Mouse (Mus musculus) kidney, adult 2 months (tissue): ENCODE results near the gene Gpx4. TPM values are rescaled to one million over a fixed set of nuclear protein-coding genes. Genes with fewer than 3 reads are reported as not detected.

ENCODE experiments used
- DNase-seq: peaks from one replicate; pipeline ENCODE4 v3.0.0; 2021
- H3K27ac ChIP-seq: fragments of 200-500 bp; 2 replicates; pipeline ENCODE4 v1.5.1; 2012; ENCODE audit warnings: low read depth, low read length, control low read depth, inconsistent platforms; ENCODE audit not compliant: insufficient read depth
- H3K27me3 ChIP-seq: fragments of 200-500 bp; replicated peaks from 2 replicates; pipeline ENCODE4 v1.6.1; 2012; ENCODE audit warnings: mild to moderate bottlenecking, moderate library complexity, low read length, inconsistent platforms; ENCODE audit not compliant: control insufficient read depth, insufficient read depth
- H3K36me3 ChIP-seq: fragments of 200-500 bp; 2 replicates; pipeline ENCODE4 v1.6.1; 2012; ENCODE audit warnings: mild to moderate bottlenecking, moderate library complexity, low read length, inconsistent platforms; ENCODE audit not compliant: control insufficient read depth, insufficient read depth
- H3K4me1 ChIP-seq: fragments of 200-500 bp; 2 replicates; pipeline ENCODE4 v1.6.1; 2011; ENCODE audit warnings: low read length; ENCODE audit not compliant: control insufficient read depth, insufficient read depth
- H3K4me3 ChIP-seq: fragments of 200-500 bp; 2 replicates; pipeline ENCODE4 v1.5.1; 2011; ENCODE audit warnings: mild to moderate bottlenecking, low read depth, low read length, control low read depth; ENCODE audit not compliant: insufficient read depth
- CTCF ChIP-seq: fragments of 200-500 bp; conservative IDR thresholded peaks from 2 replicates; pipeline ENCODE4 v1.5.1; 2011; ENCODE audit warnings: low read depth, mild to moderate bottlenecking, control low read depth, low read length, moderate library complexity, mixed read lengths; ENCODE audit not compliant: insufficient read depth, insufficient read length
- POLR2A ChIP-seq: fragments of 200-500 bp; IDR thresholded peaks from one replicate; pipeline ENCODE4 v1.6.1; 2011; ENCODE audit warnings: low read depth, low read length, control low read depth
- WGBS: fragments of 180-500 bp; shearing (Covaris S2); methylation state at CpG from one replicate; pipeline ENCODE4 v1.1.7; 2018; 5-methylcytosine and 5-hydroxymethylcytosine counted together
- polyA plus RNA-seq: library from polyadenylated mRNA; depleted of rRNA; stranded (reverse); fragments of >200 nt; gene quantifications from 2 replicates; pipeline ENCODE4 v1.2.3, GENCODE M21; 2012

The Gpx4 gene
- polyA plus RNA-seq, 1 experiment, result 1,431 TPM

DNA sequence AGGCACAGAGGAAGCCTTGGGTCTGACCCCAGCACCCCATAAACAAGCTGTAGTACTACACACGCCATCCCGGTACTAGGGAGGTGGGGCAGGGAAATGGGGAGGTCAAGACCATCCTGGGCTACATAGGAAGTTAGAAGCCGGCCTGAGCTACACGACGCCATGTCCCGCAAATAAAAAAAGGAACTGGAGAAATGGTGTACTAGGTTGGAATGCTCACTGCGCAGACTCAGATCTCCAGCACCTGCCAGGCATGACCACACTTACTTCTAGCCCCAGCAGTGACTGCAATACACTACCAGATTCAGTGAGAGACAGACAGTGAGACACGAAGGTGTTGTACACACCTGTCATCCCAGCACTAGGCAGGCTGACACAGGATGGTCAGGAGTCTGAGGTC, 40.5 kb downstream of the Gpx4 start:
- TF ChIP-seq POLR2A (no peak), CTCF (no peak)
- Histone ChIP-seq H3K27ac (no peak overlapping the region), H3K4me1 (peaks cover 16% of the 10 kb centered on the region), H3K36me3 (no peaks in the 10 kb centered on the region), H3K27me3 (no peaks in the 10 kb centered on the region), H3K4me3 (no peak overlapping the region)
- 84% methylated on average over 8 of the region's 8 CpGs for WGBS
- DNase-seq, result no peak

DNA sequence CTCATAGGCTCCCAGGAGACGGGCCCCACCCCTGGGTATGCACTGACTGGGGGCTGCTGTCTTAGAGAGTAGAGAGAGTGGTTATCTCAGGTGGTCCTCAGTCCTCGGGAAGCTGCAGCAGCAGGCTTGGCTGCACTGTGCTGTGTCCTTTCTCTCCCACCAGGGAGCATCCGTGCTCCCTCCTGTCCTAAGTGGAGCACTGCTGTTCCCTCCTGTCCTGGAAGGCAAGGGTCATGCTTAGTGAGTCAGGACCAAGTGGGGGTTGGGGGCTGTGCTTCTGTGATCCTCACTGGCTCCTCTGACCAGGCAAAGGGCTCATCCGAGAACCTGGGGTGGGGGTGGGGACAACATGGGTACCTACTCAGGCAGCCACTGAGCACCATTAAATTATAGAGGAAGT, 42.2 kb downstream of the Gpx4 start:
- Histone ChIP-seq H3K27ac (no peak overlapping the region), H3K4me1 (peaks cover 30% of the 10 kb centered on the region), H3K27me3 (no peaks in the 10 kb centered on the region), H3K36me3 (no peaks in the 10 kb centered on the region), H3K4me3 (no peak overlapping the region)
- peak; percentile 66 for DNase-seq
- WGBS, result 62% methylated on average over 4 of the region's 4 CpGs
- no peak for TF ChIP-seq POLR2A
- peak; percentile 62 for TF ChIP-seq CTCF

DNA sequence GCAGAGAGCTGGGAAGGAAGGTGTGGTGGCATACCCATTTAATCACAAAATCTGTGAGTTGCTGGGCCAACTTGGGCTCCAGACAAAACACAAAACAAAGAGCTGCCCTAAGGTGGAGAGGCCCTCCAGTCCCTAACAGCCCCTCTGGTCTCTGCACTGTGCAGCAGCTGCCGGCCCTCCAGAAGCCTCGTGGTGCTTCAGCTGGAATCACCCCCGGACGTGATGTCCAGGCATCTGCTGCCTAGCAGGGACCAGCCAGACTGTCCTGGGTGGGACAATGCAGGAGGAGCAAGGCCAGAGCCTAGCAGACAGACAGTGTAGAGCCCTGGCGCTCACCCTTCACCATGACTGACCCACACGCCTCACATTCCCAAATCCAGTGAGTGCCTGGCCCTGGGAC, 44.6 kb downstream of the Gpx4 start:
- Histone ChIP-seq H3K27ac (no peak overlapping the region), H3K27me3 (no peaks in the 10 kb centered on the region), H3K4me1 (peaks cover 44% of the 10 kb centered on the region), H3K36me3 (no peaks in the 10 kb centered on the region), H3K4me3 (no peak overlapping the region)
- no peak for DNase-seq
- 92% methylated on average over 6 of the region's 6 CpGs for WGBS
- TF ChIP-seq CTCF, result no peak
- no peak for TF ChIP-seq POLR2A

DNA sequence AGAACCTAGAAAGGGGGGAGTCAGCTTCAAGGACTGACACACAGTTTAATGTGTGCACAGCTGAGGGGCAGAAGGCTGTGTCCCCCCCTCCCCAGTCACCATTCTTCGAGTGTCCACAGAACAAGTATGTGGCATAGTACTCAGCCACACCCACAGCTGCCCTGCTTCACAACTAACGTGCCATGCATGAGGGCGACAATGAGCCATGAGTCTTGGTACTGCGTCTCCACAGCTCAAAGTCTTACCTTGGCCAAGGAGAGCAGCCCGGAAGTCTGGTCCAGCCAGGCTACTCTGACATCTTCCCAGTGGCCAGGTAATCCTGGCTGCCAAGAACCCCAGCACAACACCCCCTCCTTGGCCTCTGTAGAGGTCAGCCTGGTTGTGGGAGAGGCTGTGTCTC, 45.7 kb downstream of the Gpx4 start:
- TF ChIP-seq CTCF (no peak), POLR2A (no peak)
- Histone ChIP-seq H3K27ac (peak overlapping the region; percentile 9), H3K27me3 (no peaks in the 10 kb centered on the region), H3K4me3 (no peak overlapping the region), H3K4me1 (peaks cover 50% of the 10 kb centered on the region), H3K36me3 (no peaks in the 10 kb centered on the region)
- WGBS, result 35% methylated on average over 5 of the region's 5 CpGs
- peak; percentile 50 for DNase-seq

DNA sequence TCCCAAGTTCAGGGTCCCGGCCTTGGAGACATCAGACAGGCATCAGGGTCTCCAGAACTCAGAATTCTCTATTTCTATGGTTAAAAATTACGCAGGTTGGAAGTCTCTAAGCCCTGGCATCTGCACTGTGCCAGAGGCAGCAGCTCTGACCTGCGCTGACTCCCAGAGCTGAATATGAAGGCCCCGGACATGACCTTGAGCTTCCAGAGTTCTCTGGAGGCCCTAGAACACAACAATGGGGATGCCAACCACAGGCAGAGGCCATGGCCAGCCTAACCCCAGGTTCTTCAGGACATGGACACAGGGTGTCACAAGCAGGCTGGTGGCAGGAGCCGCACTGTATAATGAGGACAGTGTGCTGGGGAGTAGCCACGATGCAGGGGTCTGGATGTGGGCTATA, 47.1 kb downstream of the Gpx4 start:
- peaks cover 56% of the 10 kb centered on the region for H3K4me1 ChIP-seq
- no peak overlapping the region for H3K27ac ChIP-seq
- no peak overlapping the region for H3K4me3 ChIP-seq
- WGBS, result 61% methylated on average over 6 of the region's 6 CpGs
- TF ChIP-seq POLR2A (no peak), CTCF (no peak)
- peak; percentile 53 for DNase-seq
- H3K27me3 ChIP-seq, result no peaks in the 10 kb centered on the region
- no peaks in the 10 kb centered on the region for H3K36me3 ChIP-seq

DNA sequence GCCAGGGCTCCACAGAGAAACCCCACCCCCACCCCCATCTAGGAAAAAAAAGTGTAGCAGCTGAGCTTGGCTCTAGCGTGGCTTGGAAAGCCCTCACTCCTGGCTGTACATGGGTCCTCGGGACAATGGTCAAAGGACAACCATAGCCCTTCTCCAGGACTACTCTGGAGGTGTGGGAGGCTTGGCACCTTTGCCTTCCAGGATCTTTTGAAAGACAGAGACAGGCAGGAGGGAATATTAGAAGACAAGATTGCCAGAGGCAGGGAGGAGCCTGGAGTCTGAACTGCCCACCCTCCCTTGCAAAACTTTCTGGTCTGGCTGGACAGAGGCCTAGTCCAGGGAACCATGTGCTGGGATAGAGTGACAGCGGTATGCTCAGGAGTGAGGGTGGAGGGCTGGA, 47.7 kb downstream of the Gpx4 start:
- Histone ChIP-seq H3K4me3 (no peak overlapping the region), H3K4me1 (peaks cover 50% of the 10 kb centered on the region), H3K36me3 (no peaks in the 10 kb centered on the region), H3K27ac (0 out of 2 replicates have a peak overlapping the region, but pooled peaks have one; percentile 6), H3K27me3 (no peaks in the 10 kb centered on the region)
- 39% methylated on average over 3 of the region's 3 CpGs for WGBS
- peak; percentile 84 for DNase-seq
- TF ChIP-seq CTCF (no peak), POLR2A (no peak)

DNA sequence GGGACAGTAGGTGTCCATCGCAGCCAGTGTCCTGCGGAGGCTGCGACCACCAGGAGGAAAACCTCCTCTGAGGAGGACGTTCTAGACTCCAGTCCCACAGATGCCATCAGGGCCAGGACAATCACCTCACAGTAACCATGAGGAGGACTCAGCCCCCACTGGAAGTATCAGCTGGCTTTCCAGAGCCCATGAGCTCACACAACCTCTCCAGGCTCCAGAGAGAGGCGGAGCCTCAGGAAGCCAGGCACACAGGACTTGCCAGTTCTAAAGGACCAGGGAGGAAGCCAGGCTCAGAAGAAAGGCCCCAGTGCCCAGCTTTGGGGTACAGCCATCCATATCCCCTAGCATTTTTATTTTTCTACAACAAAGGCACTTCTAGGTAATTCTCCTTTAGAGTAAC, 48.6 kb downstream of the Gpx4 start:
- TF ChIP-seq POLR2A (no peak), CTCF (no peak)
- H3K36me3 ChIP-seq, result no peaks in the 10 kb centered on the region
- peak; percentile 42 for DNase-seq
- WGBS, result 86% methylated on average over 5 of the region's 5 CpGs
- no peak overlapping the region for H3K4me3 ChIP-seq
- H3K4me1 ChIP-seq, result peaks cover 47% of the 10 kb centered on the region
- H3K27ac ChIP-seq, result no peak overlapping the region
- no peaks in the 10 kb centered on the region for H3K27me3 ChIP-seq

DNA sequence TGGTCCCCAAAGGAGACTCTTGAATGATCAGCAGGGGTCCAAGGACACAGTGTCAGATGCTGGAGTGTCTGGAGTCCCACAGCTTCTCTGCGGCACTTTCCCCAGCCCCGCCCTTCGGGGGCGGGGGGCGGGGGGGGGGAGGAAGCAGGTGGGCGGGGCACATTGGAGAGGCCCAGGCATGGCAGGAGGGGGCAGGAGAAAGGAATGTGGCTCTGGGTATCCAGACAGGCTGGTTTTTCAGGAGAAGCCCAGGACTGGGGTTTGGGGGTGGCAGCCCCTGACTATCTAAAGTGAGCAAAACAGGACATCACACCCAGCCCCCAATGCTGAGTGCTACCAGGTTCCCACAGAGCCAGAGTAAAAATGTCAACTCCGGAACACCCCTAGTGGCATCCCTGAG, 50.3 kb downstream of the Gpx4 start:
- no peak overlapping the region for H3K27ac ChIP-seq
- H3K4me1 ChIP-seq, result peaks cover 55% of the 10 kb centered on the region

More for the DNA sequence above, 50.3 kb downstream of the Gpx4 start:
- H3K36me3 ChIP-seq, result no peaks in the 10 kb centered on the region
- H3K4me3 ChIP-seq, result no peak overlapping the region
- no peak for DNase-seq
- WGBS, result 17% methylated on average over 7 of the region's 7 CpGs
- TF ChIP-seq CTCF, result no peak
- no peak for TF ChIP-seq POLR2A
- no peaks in the 10 kb centered on the region for H3K27me3 ChIP-seq
